Mouse (Mus musculus): ENCODE measurements at regions not wholly inside any gene's neighbourhood (a gene's known extent, or its start where the extent isn't known, plus 50 kb on each side); places are given as distances from the start of the nearest gene placed in this dataset.
A peak's percentile ranks its signal among the peaks of the same experiment; 100 is the strongest.

DNA sequence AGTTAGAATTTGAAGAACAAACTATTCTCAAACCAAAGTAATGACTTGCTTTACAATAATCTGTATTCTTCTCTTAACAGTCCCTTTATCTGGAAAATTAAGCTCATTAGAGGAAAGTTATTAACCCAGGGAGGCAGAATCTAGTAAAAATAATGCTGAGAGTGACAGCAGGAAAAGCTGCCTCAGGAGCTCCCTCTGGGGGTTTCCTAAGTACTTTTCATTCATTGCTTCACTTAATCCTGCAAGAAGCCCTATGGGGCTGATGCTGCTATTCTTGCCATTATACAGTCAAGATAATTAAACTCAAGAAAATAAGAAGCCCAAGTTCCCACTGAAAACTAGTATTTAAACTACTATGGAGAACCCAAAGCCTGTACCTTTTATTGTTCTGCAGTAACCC, 3563.9 kb upstream of the Gm7489 start:
- Histone ChIP-seq H3K4me2 (ENCODE audit: low read depth, low read length) (no peak overlapping the region), H3K4me1 (replicated peaks; ENCODE audit: control insufficient read depth, insufficient read depth, low read length) (no peaks in the 10 kb centered on the region), H3K27ac (ENCODE audit: low read length) (no peak overlapping the region), H3K27me3 (ENCODE audit: control insufficient read depth, insufficient read depth, low read depth, low read length) (no peaks in the 10 kb centered on the region), H3K4me3 (ENCODE audit: low read length) (no peak overlapping the region), H3K36me3 (ENCODE audit: control insufficient read depth, insufficient read depth, low read length) (no peaks in the 10 kb centered on the region), H3K9me3 (ENCODE audit: control insufficient read depth, low read length) (no peaks in the 10 kb centered on the region), H3K9ac (ENCODE audit: low read length) (no peak overlapping the region)
- no peak for ATAC-seq (ENCODE audit: low read depth)

DNA sequence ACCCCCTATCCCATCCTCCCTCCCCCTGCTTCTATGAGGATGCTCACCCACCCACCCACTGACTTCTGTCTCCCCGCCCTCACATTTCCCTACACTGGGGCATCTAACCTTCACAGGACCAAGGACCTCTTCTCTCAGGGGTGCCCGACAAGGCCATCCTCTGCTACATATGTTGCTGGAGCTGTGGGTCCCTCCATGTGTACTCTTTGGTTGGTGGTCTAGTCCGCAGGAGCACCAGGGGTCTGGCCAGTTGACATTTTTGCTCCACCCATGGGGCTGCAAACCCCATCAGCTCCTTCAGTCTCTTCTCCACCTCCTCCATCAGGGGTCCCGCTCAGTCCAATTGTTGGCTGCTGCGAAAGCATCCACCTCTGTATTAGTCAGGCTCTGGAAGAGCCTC, 3539.2 kb upstream of the Gm7489 start:
- H3K4me3 ChIP-seq (ENCODE audit: low read length): no peak overlapping the region
- no peak overlapping the region for H3K4me2 ChIP-seq (ENCODE audit: low read depth, low read length)
- H3K9ac ChIP-seq (ENCODE audit: low read length): no peak overlapping the region
- no peak overlapping the region for H3K27ac ChIP-seq (ENCODE audit: low read length)
- no peaks in the 10 kb centered on the region for H3K9me3 ChIP-seq (ENCODE audit: control insufficient read depth, low read length)
- H3K27me3 ChIP-seq (ENCODE audit: control insufficient read depth, insufficient read depth, low read depth, low read length): no peaks in the 10 kb centered on the region
- no peaks in the 10 kb centered on the region for H3K4me1 ChIP-seq (replicated peaks; ENCODE audit: control insufficient read depth, insufficient read depth, low read length)
- no peaks in the 10 kb centered on the region for H3K36me3 ChIP-seq (ENCODE audit: control insufficient read depth, insufficient read depth, low read length)
- WGBS: 89% methylated on average over 5 of the region's 5 CpGs
- no peak for ATAC-seq (ENCODE audit: low read depth)

DNA sequence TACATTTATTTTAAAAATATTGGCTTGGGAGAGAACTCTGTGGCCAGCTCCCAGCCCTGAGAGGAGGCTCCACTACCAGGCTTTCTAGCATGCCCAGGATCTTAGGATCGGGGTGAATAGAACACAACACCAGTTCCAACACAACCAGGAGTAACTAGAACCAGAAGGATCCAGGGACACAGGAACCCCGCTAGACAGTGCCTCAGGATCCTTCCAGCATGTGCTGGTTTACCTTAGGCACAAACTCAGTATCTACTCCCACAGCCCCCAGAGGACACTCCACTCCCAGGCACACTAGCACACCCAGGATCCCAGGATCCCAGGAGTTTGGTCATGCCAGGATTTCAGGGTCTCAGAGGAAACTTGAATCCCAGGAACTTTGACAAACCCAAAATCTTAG, 3537.8 kb upstream of the Gm7489 start:
- Histone ChIP-seq H3K4me3 (ENCODE audit: low read length) (no peak overlapping the region), H3K4me1 (replicated peaks; ENCODE audit: control insufficient read depth, insufficient read depth, low read length) (no peaks in the 10 kb centered on the region), H3K9ac (ENCODE audit: low read length) (no peak overlapping the region), H3K9me3 (ENCODE audit: control insufficient read depth, low read length) (no peaks in the 10 kb centered on the region), H3K4me2 (ENCODE audit: low read depth, low read length) (no peak overlapping the region), H3K27me3 (ENCODE audit: control insufficient read depth, insufficient read depth, low read depth, low read length) (no peaks in the 10 kb centered on the region), H3K36me3 (ENCODE audit: control insufficient read depth, insufficient read depth, low read length) (no peaks in the 10 kb centered on the region), H3K27ac (ENCODE audit: low read length) (no peak overlapping the region)
- no peak for ATAC-seq (ENCODE audit: low read depth)
- 91% methylated on average over 2 of the region's 2 CpGs for WGBS

- peaks cover 11% of the 10 kb centered on the region; the same call in 1 of the 2 replicates for H3K4me1 ChIP-seq (replicated peaks; ENCODE audit: control insufficient read depth, insufficient read depth, low read length)
- H3K27ac ChIP-seq (ENCODE audit: low read length): no peak overlapping the region
- H3K9me3 ChIP-seq (ENCODE audit: control insufficient read depth, low read length): no peaks in the 10 kb centered on the region
- peak; percentile 32 for ATAC-seq (ENCODE audit: low read depth)
- WGBS: 61% methylated on average over 5 of the region's 5 CpGs
- H3K9ac ChIP-seq (ENCODE audit: low read length): no peak overlapping the region
- H3K36me3 ChIP-seq (ENCODE audit: control insufficient read depth, insufficient read depth, low read length): no peaks in the 10 kb centered on the region
- no peak overlapping the region for H3K4me2 ChIP-seq (ENCODE audit: low read depth, low read length)
- H3K27me3 ChIP-seq (ENCODE audit: control insufficient read depth, insufficient read depth, low read depth, low read length): no peaks in the 10 kb centered on the region
- H3K4me3 ChIP-seq (ENCODE audit: low read length): no peak overlapping the region
These were observed 3524.4 kb upstream of the Gm7489 start for GRCm38 (mm10) chr15:50360033-50360988.

DNA sequence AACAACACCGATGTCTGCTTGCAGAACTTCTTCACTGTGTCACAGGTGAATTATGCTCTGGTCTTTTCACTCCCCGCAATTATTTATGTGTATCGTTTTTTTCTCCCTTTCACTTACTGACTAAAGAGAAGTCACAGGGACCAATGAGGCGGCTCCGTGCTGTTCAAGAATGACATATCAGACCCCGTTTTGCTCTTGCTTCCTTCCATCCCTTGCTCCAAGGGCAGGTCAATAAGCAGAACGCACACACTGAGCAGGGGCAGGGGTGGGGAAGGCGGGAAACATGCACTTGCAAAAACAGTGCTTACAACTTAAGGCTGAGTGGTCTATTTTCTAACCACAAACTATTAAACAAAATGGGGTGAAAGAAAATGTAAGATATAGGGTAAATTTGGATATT, 3523.4 kb upstream of the Gm7489 start:
- no peaks in the 10 kb centered on the region for H3K27me3 ChIP-seq (ENCODE audit: control insufficient read depth, insufficient read depth, low read depth, low read length)
- H3K4me2 ChIP-seq (ENCODE audit: low read depth, low read length): peak overlapping the region; percentile 34
- no peaks in the 10 kb centered on the region for H3K9me3 ChIP-seq (ENCODE audit: control insufficient read depth, low read length)
- no peaks in the 10 kb centered on the region for H3K36me3 ChIP-seq (ENCODE audit: control insufficient read depth, insufficient read depth, low read length)
- peaks cover 11% of the 10 kb centered on the region; the same call in 1 of the 2 replicates for H3K4me1 ChIP-seq (replicated peaks; ENCODE audit: control insufficient read depth, insufficient read depth, low read length)
- ATAC-seq (ENCODE audit: low read depth): peak; percentile 77
- WGBS: 49% methylated on average over 8 of the region's 8 CpGs
- peak overlapping the region; percentile 69 for H3K27ac ChIP-seq (ENCODE audit: low read length)
- H3K9ac ChIP-seq (ENCODE audit: low read length): no peak overlapping the region
- H3K4me3 ChIP-seq (ENCODE audit: low read length): no peak overlapping the region

DNA sequence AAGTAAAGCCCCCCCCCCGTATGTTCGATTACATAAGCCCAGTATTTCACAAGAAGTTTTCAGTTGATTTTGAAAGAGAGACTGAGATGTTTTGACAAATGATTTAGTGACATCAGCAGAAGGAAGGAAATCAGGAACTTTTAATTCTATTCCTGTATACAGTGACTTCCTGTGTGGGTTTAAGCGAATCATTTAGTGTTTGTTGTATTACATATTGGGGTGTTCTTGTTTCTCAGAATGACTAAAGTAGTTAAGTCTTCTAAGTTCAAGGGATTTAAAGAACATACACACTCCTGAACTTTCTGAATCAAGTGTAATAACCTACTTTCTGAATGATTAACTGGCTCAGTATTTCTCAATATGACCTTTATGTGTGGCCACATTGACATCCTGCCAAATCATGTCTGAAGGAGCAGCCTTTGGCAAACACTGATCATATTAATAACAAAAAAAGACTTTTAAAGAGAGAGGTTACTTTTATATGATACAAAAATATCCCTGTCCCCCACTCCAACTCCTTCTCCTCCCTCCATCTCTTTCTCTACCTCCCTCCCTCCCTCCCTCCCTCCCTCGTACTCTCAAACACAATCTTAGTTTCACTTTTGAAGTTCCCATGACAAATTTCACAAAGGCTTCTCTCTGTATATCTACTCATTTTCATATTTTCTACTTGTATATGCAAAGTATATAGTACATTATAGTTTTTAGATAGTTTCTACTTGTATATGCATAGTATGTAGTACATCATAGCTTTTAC, 3522.8 kb upstream of the Gm7489 start:
- Histone ChIP-seq H3K4me3 (ENCODE audit: low read length) (peak overlapping the region; percentile 33), H3K4me1 (replicated peaks; ENCODE audit: control insufficient read depth, insufficient read depth, low read length) (peaks cover 11% of the 10 kb centered on the region; the same call in 1 of the 2 replicates), H3K27ac (ENCODE audit: low read length) (peak overlapping the region; percentile 39; the same call in 1 of the 2 replicates), H3K4me2 (ENCODE audit: low read depth, low read length) (peak overlapping the region; percentile 43), H3K9me3 (ENCODE audit: control insufficient read depth, low read length) (no peaks in the 10 kb centered on the region), H3K27me3 (ENCODE audit: control insufficient read depth, insufficient read depth, low read depth, low read length) (no peaks in the 10 kb centered on the region), H3K9ac (ENCODE audit: low read length) (no peak overlapping the region), H3K36me3 (ENCODE audit: control insufficient read depth, insufficient read depth, low read length) (no peaks in the 10 kb centered on the region)
- whole genome bisulfite sequencing: 12% methylated on average over 4 of the region's 4 CpGs
- peak; percentile 79 for ATAC-seq (ENCODE audit: low read depth)

DNA sequence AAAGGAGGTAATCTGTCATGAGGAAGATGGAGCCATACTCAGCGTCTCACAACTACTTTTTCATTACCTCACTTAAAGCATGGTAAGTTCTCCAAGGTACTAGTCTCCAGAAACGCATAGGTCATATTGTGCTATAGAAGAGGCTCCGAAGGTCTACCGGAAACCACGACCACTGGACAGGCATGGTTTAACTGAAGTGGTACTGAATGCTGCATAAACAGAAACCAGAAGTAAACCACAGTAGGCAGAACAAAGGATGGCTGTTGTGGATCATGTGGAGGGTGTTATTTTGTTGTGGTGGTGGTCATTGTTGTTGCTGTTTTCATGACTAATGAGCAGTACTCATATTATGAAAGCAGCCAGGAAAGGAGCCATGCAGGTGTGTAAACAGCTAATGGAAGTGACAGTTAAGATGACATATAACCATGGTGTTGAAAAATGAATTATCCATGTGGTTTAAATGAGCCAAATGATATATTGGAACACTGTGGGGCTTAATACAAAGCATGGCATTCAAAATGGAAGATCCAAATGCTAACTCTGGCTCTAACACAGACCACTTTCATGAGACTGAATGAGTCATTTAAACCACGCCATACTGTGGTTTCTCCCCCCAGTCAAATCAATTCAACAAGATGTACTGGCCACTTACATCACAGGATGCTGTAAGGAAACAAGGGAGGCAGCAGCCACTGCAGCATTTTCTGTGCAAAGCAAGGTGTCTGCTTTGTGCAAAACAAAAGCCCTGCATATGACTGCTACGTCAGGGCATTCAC, 3484.5 kb upstream of the Gm7489 start:
- ATAC-seq (ENCODE audit: low read depth): no peak
- no peaks in the 10 kb centered on the region for H3K4me1 ChIP-seq (replicated peaks; ENCODE audit: control insufficient read depth, insufficient read depth, low read length)

GRCm38 (mm10) chr15:50401386-50401785, 3483.3 kb upstream of the Gm7489 start:
- 87% methylated on average over 2 of the region's 2 CpGs for WGBS
- Histone ChIP-seq H3K9ac (ENCODE audit: low read length) (no peak overlapping the region), H3K36me3 (ENCODE audit: control insufficient read depth, insufficient read depth, low read length) (no peaks in the 10 kb centered on the region), H3K27ac (ENCODE audit: low read length) (no peak overlapping the region), H3K4me2 (ENCODE audit: low read depth, low read length) (no peak overlapping the region), H3K9me3 (ENCODE audit: control insufficient read depth, low read length) (no peaks in the 10 kb centered on the region), H3K4me1 (replicated peaks; ENCODE audit: control insufficient read depth, insufficient read depth, low read length) (no peaks in the 10 kb centered on the region), H3K4me3 (ENCODE audit: low read length) (no peak overlapping the region), H3K27me3 (ENCODE audit: control insufficient read depth, insufficient read depth, low read depth, low read length) (no peaks in the 10 kb centered on the region)
- ATAC-seq (ENCODE audit: low read depth): no peak

More for the DNA sequence above, 3484.5 kb upstream of the Gm7489 start:
- H3K4me2 ChIP-seq (ENCODE audit: low read depth, low read length): no peak overlapping the region
- 88% methylated on average over 7 of the region's 7 CpGs for WGBS
- H3K4me3 ChIP-seq (ENCODE audit: low read length): no peak overlapping the region
- H3K27ac ChIP-seq (ENCODE audit: low read length): no peak overlapping the region
- H3K9me3 ChIP-seq (ENCODE audit: control insufficient read depth, low read length): no peaks in the 10 kb centered on the region
- no peaks in the 10 kb centered on the region for H3K36me3 ChIP-seq (ENCODE audit: control insufficient read depth, insufficient read depth, low read length)
- H3K9ac ChIP-seq (ENCODE audit: low read length): no peak overlapping the region
- no peaks in the 10 kb centered on the region for H3K27me3 ChIP-seq (ENCODE audit: control insufficient read depth, insufficient read depth, low read depth, low read length)

GRCm38 (mm10) chr15:50402551-50402950, 3482.2 kb upstream of the Gm7489 start:
- Histone ChIP-seq H3K27me3 (ENCODE audit: control insufficient read depth, insufficient read depth, low read depth, low read length) (no peaks in the 10 kb centered on the region), H3K4me2 (ENCODE audit: low read depth, low read length) (no peak overlapping the region), H3K27ac (ENCODE audit: low read length) (no peak overlapping the region), H3K9ac (ENCODE audit: low read length) (no peak overlapping the region), H3K9me3 (ENCODE audit: control insufficient read depth, low read length) (no peaks in the 10 kb centered on the region), H3K4me1 (replicated peaks; ENCODE audit: control insufficient read depth, insufficient read depth, low read length) (no peaks in the 10 kb centered on the region), H3K36me3 (ENCODE audit: control insufficient read depth, insufficient read depth, low read length) (no peaks in the 10 kb centered on the region), H3K4me3 (ENCODE audit: low read length) (no peak overlapping the region)
- WGBS: 74% methylated on average over 1 of the region's 1 CpGs
- no peak for ATAC-seq (ENCODE audit: low read depth)

All from lung, embryonic 16.5 days (tissue).